Mouse (Mus musculus): Measurements from ENCODE around the gene Ankrd27.

Gene Ankrd27

GRCm38 (mm10) chr7:35584068-35584785, 1.8 kb upstream of the Ankrd27 start:
- DNase-seq, result no peak

- DNase-seq, result peak; percentile 29
Measured at GRCm38 (mm10) chr7:35584786-35585190, 1.3 kb upstream of the Ankrd27 start.

GRCm38 (mm10) chr7:35585191-35586054, 621 bp upstream of the Ankrd27 start, which contains the start of gene Rgs9bp:
TSS of gene Rgs9bp (minus strand) at chr7:35585582.
- peak; percentile 56 for DNase-seq

- DNase-seq, result no peak
Measured at GRCm38 (mm10) chr7:35586906-35587445, 932 bp downstream of the Ankrd27 start.

GRCm38 (mm10) chr7:35587728-35588127, 1.7 kb downstream of the Ankrd27 start:
- DNase-seq, result no peak

GRCm38 (mm10) chr7:35588680-35589428, 2.8 kb downstream of the Ankrd27 start:
- DNase-seq, result no peak

- DNase-seq, result no peak
Measured at GRCm38 (mm10) chr7:35589485-35589884, 3.4 kb downstream of the Ankrd27 start.

GRCm38 (mm10) chr7:35590731-35591191, 4.7 kb downstream of the Ankrd27 start:
- no peak for DNase-seq

- no peak for DNase-seq
Measured at GRCm38 (mm10) chr7:35594311-35594710, 8.3 kb downstream of the Ankrd27 start.

GRCm38 (mm10) chr7:35599492-35599891, 13.4 kb downstream of the Ankrd27 start:
- DNase-seq, result no peak

- DNase-seq, result no peak
Measured at GRCm38 (mm10) chr7:35600031-35600430, 14.0 kb downstream of the Ankrd27 start.

GRCm38 (mm10) chr7:35601106-35601505, 15.1 kb downstream of the Ankrd27 start:
- no peak for DNase-seq

- no peak for DNase-seq
Measured at GRCm38 (mm10) chr7:35602766-35603165, 16.7 kb downstream of the Ankrd27 start.

GRCm38 (mm10) chr7:35606816-35607215, 20.8 kb downstream of the Ankrd27 start:
- DNase-seq, result no peak

GRCm38 (mm10) chr7:35609245-35609644, 23.2 kb downstream of the Ankrd27 start:
- DNase-seq, result no peak

GRCm38 (mm10) chr7:35617513-35617912, 31.5 kb downstream of the Ankrd27 start:
- no peak for DNase-seq

GRCm38 (mm10) chr7:35622626-35623025, 36.6 kb downstream of the Ankrd27 start:
- no peak for DNase-seq

GRCm38 (mm10) chr7:35626038-35626437, 40.0 kb downstream of the Ankrd27 start:
- no peak for DNase-seq

- no peak for DNase-seq
Measured at GRCm38 (mm10) chr7:35627371-35627770, 41.3 kb downstream of the Ankrd27 start.

GRCm38 (mm10) chr7:35628496-35628895, 42.5 kb downstream of the Ankrd27 start:
- peak; percentile 23 for DNase-seq

- peak; percentile 35 for DNase-seq
Measured at GRCm38 (mm10) chr7:35636229-35636628, 50.2 kb downstream of the Ankrd27 start.

- no peak for DNase-seq
Measured at GRCm38 (mm10) chr7:35636874-35637273, 50.8 kb downstream of the Ankrd27 start.

GRCm38 (mm10) chr7:35640072-35640471, 54.0 kb downstream of the Ankrd27 start:
- no peak for DNase-seq

All from lung, postnatal 10 days (tissue).